Mouse (Mus musculus): ENCODE data around the gene Rgs10. TPM values are rescaled to one million over a fixed set of nuclear protein-coding genes. Genes with fewer than 3 reads are reported as not detected.

The Rgs10 gene
- 12.7 and 14.2 TPM in 2 replicates for polyA plus RNA-seq (2015; fragmentation: Nextera tagmentation; extraction: Ambion mirVana)

- Histone ChIP-seq H3K36me3 (no peaks in the 10 kb centered on the region), H3K27ac (no peak within 1 kb of the TSS), H3K4me3 (peak within 1 kb of the TSS; percentile 73), H3K27me3 (peaks cover 93% of the 10 kb centered on the region), H3K4me1 (peaks cover 14% of the 10 kb centered on the region), H3K9ac (peak within 1 kb of the TSS; percentile 74), H3K9me3 (no peaks in the 10 kb centered on the region), H3K4me2 (replicated peaks) (peak within 1 kb of the TSS; percentile 99)
- peak; percentile 77 for ATAC-seq (ENCODE audit: low FRiP score, low read depth)
- under 1% methylated on average over 91 of the region's 102 CpGs for WGBS
Observed at GRCm38 (mm10) chr7:128417930-128418779, at the start of gene Rgs10. Rgs10 (minus strand) TSS chr7:128418758.

GRCm38 (mm10) chr7:128462406-128462805, 43.8 kb upstream of the Rgs10 start:
- ATAC-seq (ENCODE audit: low FRiP score, low read depth) = no peak
- 70% methylated on average over 5 of the region's 5 CpGs for WGBS
- peaks cover 17% of the 10 kb centered on the region for H3K4me1 ChIP-seq
- peak overlapping the region; percentile 58; the same call in 1 of the 2 replicates for H3K9ac ChIP-seq
- no peaks in the 10 kb centered on the region for H3K36me3 ChIP-seq
- peak overlapping the region; percentile 89 for H3K4me3 ChIP-seq
- H3K27ac ChIP-seq = no peak overlapping the region
- no peaks in the 10 kb centered on the region for H3K27me3 ChIP-seq
- no peaks in the 10 kb centered on the region for H3K9me3 ChIP-seq
- H3K4me2 ChIP-seq (replicated peaks) = peak overlapping the region; percentile 74

- H3K27me3 ChIP-seq = no peaks in the 10 kb centered on the region
- no peaks in the 10 kb centered on the region for H3K9me3 ChIP-seq
- peak within 1 kb of the TSS; percentile 89 for H3K4me2 ChIP-seq (replicated peaks)
- H3K9ac ChIP-seq = peak within 1 kb of the TSS; percentile 90
- peak within 1 kb of the TSS; percentile 89 for H3K4me3 ChIP-seq
- no peaks in the 10 kb centered on the region for H3K36me3 ChIP-seq
- peak; percentile 99 for ATAC-seq (ENCODE audit: low FRiP score, low read depth)
- H3K4me1 ChIP-seq = peaks cover 18% of the 10 kb centered on the region
- whole genome bisulfite sequencing = under 1% methylated on average over 65 of the region's 69 CpGs
- peak within 1 kb of the TSS; percentile 94 for H3K27ac ChIP-seq
Observed at GRCm38 (mm10) chr7:128461285-128462215, 43.0 kb upstream of the Rgs10 start, which contains the start of gene Tial1. Tial1 (minus strand) TSS chr7:128461717.

- Histone ChIP-seq H3K9ac (peak overlapping the region; percentile 90), H3K4me2 (replicated peaks) (peak overlapping the region; percentile 89), H3K9me3 (no peaks in the 10 kb centered on the region), H3K27ac (peak overlapping the region; percentile 94), H3K27me3 (no peaks in the 10 kb centered on the region), H3K4me3 (peak overlapping the region; percentile 89), H3K36me3 (no peaks in the 10 kb centered on the region), H3K4me1 (peaks cover 23% of the 10 kb centered on the region)
- no peak for ATAC-seq (ENCODE audit: low FRiP score, low read depth)
- 0% methylated on average over 21 of the region's 23 CpGs for WGBS
Observed at GRCm38 (mm10) chr7:128460865-128461228, 42.3 kb upstream of the Rgs10 start.

GRCm38 (mm10) chr7:128460131-128460864, 41.7 kb upstream of the Rgs10 start:
- Histone ChIP-seq H3K9ac (peak overlapping the region; percentile 90), H3K27ac (peak overlapping the region; percentile 94), H3K27me3 (no peaks in the 10 kb centered on the region), H3K4me3 (peak overlapping the region; percentile 89), H3K36me3 (no peaks in the 10 kb centered on the region), H3K9me3 (no peaks in the 10 kb centered on the region), H3K4me2 (replicated peaks) (peak overlapping the region; percentile 89), H3K4me1 (peaks cover 24% of the 10 kb centered on the region)
- ATAC-seq (ENCODE audit: low FRiP score, low read depth) = no peak
- WGBS = under 1% methylated on average over 36 of the region's 36 CpGs

GRCm38 (mm10) chr7:128459791-128460130, 41.2 kb upstream of the Rgs10 start:
- H3K9ac ChIP-seq = peak overlapping the region; percentile 90
- WGBS = 22% methylated on average over 4 of the region's 4 CpGs
- no peak overlapping the region for H3K27ac ChIP-seq
- no peaks in the 10 kb centered on the region for H3K9me3 ChIP-seq
- peak overlapping the region; percentile 89 for H3K4me3 ChIP-seq
- ATAC-seq (ENCODE audit: low FRiP score, low read depth) = no peak
- peaks cover 24% of the 10 kb centered on the region for H3K4me1 ChIP-seq
- H3K36me3 ChIP-seq = no peaks in the 10 kb centered on the region; the same call in 1 of the 2 replicates
- H3K27me3 ChIP-seq = no peaks in the 10 kb centered on the region
- peak overlapping the region; percentile 89 for H3K4me2 ChIP-seq (replicated peaks)

- ATAC-seq (ENCODE audit: low FRiP score, low read depth) = no peak
- H3K9ac ChIP-seq = no peak overlapping the region
Observed at GRCm38 (mm10) chr7:128458011-128458410, 39.5 kb upstream of the Rgs10 start.

GRCm38 (mm10) chr7:128452731-128453130, 34.2 kb upstream of the Rgs10 start:
- H3K9me3 ChIP-seq = no peaks in the 10 kb centered on the region
- peaks cover 41% of the 10 kb centered on the region for H3K36me3 ChIP-seq
- no peaks in the 10 kb centered on the region for H3K27me3 ChIP-seq
- no peak overlapping the region for H3K9ac ChIP-seq
- ATAC-seq (ENCODE audit: low FRiP score, low read depth) = no peak
- H3K4me3 ChIP-seq = no peak overlapping the region
- H3K4me2 ChIP-seq (replicated peaks) = no peak overlapping the region
- H3K4me1 ChIP-seq = peaks cover 10% of the 10 kb centered on the region
- no peak overlapping the region for H3K27ac ChIP-seq
- WGBS = 94% methylated on average over 1 of the region's 1 CpGs

More at GRCm38 (mm10) chr7:128458011-128458410, 39.5 kb upstream of the Rgs10 start:
- Histone ChIP-seq H3K27ac (no peak overlapping the region), H3K4me2 (replicated peaks) (no peak overlapping the region), H3K4me1 (peaks cover 24% of the 10 kb centered on the region), H3K27me3 (no peaks in the 10 kb centered on the region), H3K9me3 (no peaks in the 10 kb centered on the region), H3K36me3 (peaks cover 15% of the 10 kb centered on the region), H3K4me3 (no peak overlapping the region)

- no peak overlapping the region for H3K27ac ChIP-seq
- no peak overlapping the region for H3K4me2 ChIP-seq (replicated peaks)
- H3K27me3 ChIP-seq = no peaks in the 10 kb centered on the region
- H3K36me3 ChIP-seq = peaks cover 51% of the 10 kb centered on the region
- H3K9me3 ChIP-seq = no peaks in the 10 kb centered on the region
- no peak overlapping the region for H3K4me3 ChIP-seq
- H3K4me1 ChIP-seq = no peaks in the 10 kb centered on the region
- ATAC-seq (ENCODE audit: low FRiP score, low read depth) = no peak
- H3K9ac ChIP-seq = no peak overlapping the region
- WGBS = 80% methylated on average over 2 of the region's 2 CpGs
Observed at GRCm38 (mm10) chr7:128440584-128440983, 22.0 kb upstream of the Rgs10 start.

- no peaks in the 10 kb centered on the region for H3K4me1 ChIP-seq
- peaks cover 37% of the 10 kb centered on the region for H3K36me3 ChIP-seq
- no peaks in the 10 kb centered on the region for H3K9me3 ChIP-seq
- H3K27ac ChIP-seq = no peak overlapping the region
- H3K27me3 ChIP-seq = no peaks in the 10 kb centered on the region
- 95% methylated on average over 6 of the region's 6 CpGs for WGBS
- ATAC-seq (ENCODE audit: low FRiP score, low read depth) = no peak
- no peak overlapping the region for H3K4me3 ChIP-seq
- no peak overlapping the region for H3K4me2 ChIP-seq (replicated peaks)
- H3K9ac ChIP-seq = no peak overlapping the region
Observed at GRCm38 (mm10) chr7:128439251-128439650, 20.7 kb upstream of the Rgs10 start.

GRCm38 (mm10) chr7:128438131-128438530, 19.6 kb upstream of the Rgs10 start:
- no peak overlapping the region for H3K4me2 ChIP-seq (replicated peaks)
- H3K9ac ChIP-seq = no peak overlapping the region
- no peak for ATAC-seq (ENCODE audit: low FRiP score, low read depth)
- H3K36me3 ChIP-seq = peaks cover 28% of the 10 kb centered on the region
- H3K9me3 ChIP-seq = no peaks in the 10 kb centered on the region
- H3K27me3 ChIP-seq = no peaks in the 10 kb centered on the region
- no peaks in the 10 kb centered on the region for H3K4me1 ChIP-seq
- no peak overlapping the region for H3K27ac ChIP-seq
- no peak overlapping the region for H3K4me3 ChIP-seq
